Mouse (Mus musculus) MEL (cell line): ENCODE results near the gene Tnxb. TPM values are rescaled to one million over a fixed set of nuclear protein-coding genes. Genes with fewer than 3 reads are reported as not detected.

Source experiments
- DNase-seq: peaks from one replicate; pipeline ENCODE4 v3.0.0; 2011; ENCODE audit warnings: low read depth, low spot score
- H3K27ac ChIP-seq: 2 replicates; pipeline ENCODE4 v1.5.1; 2012; ENCODE audit warnings: low read depth, mild to moderate bottlenecking, control low read depth, low read length, moderate library complexity; ENCODE audit not compliant: control insufficient read depth
- H3K27me3 ChIP-seq, 2 experiments: fragments of 150-350 bp in 1 of 2; sonication (generic) in 1 of 2; 2 replicates each; pipeline ENCODE4 v1.6.1; 2012; ENCODE audit warnings: low read length in 2 of 2, mild to moderate bottlenecking in 2 of 2, improper control_type of control experiment in 1 of 2, moderate library complexity in 1 of 2; ENCODE audit not compliant: insufficient read depth in 2 of 2, control insufficient read depth in 1 of 2
- H3K36me3 ChIP-seq, 2 experiments: 2 replicates each; pipeline ENCODE4 v1.6.1; 2012 to 2014; ENCODE audit warnings: low read length in 2 of 2, improper control_type of control experiment in 1 of 2, inconsistent platforms in 1 of 2, mild to moderate bottlenecking in 1 of 2; ENCODE audit not compliant: insufficient read depth in 2 of 2, control insufficient read depth in 1 of 2
- H3K4me1 ChIP-seq, 2 experiments: fragments of 150-350 bp in 1 of 2; sonication (generic) in 1 of 2; 2 replicates each; pipeline ENCODE4 v1.6.1; 2012; ENCODE audit warnings: low read length in 2 of 2, improper control_type of control experiment in 1 of 2, mild to moderate bottlenecking in 1 of 2; ENCODE audit not compliant: insufficient read depth in 2 of 2, control insufficient read depth in 1 of 2
- H3K4me3 ChIP-seq, 2 experiments: fragments of 150-350 bp in 1 of 2; sonication (generic) in 1 of 2; 2 replicates each; pipeline ENCODE4 v1.5.1; 2012; ENCODE audit warnings: low read depth in 2 of 2, low read length in 2 of 2, mild to moderate bottlenecking in 2 of 2, moderate library complexity in 2 of 2, control low read depth in 1 of 2, improper control_type of control experiment in 1 of 2; ENCODE audit not compliant: control insufficient read depth in 1 of 2, insufficient read depth in 1 of 2
- H3K79me2 ChIP-seq: 2 replicates; pipeline ENCODE4 v1.6.1; 2012; ENCODE audit warnings: mild to moderate bottlenecking, low read length, moderate library complexity; ENCODE audit not compliant: control insufficient read depth, poor library complexity, insufficient read depth
- H3K9ac ChIP-seq: 2 replicates; pipeline ENCODE4 v1.6.1; 2012; ENCODE audit warnings: low read depth, mild to moderate bottlenecking, control low read depth, low read length, moderate library complexity; ENCODE audit not compliant: control insufficient read depth, poor library complexity, severe bottlenecking
- H3K9me3 ChIP-seq: fragments of 150-350 bp; sonication (generic); replicated peaks from 2 replicates; pipeline ENCODE4 v1.6.1; 2012; ENCODE audit warnings: mild to moderate bottlenecking, low read length, improper control_type of control experiment, moderate library complexity; ENCODE audit not compliant: insufficient read depth
- BHLHE40 ChIP-seq: IDR thresholded peaks from 2 replicates; pipeline ENCODE4 v1.6.1; 2012; ENCODE audit warnings: low read depth, mild to moderate bottlenecking, inconsistent platforms, low read length, improper control_type of control experiment, borderline replicate concordance
- CHD2 ChIP-seq: IDR thresholded peaks from 2 replicates; pipeline ENCODE4 v1.6.1; 2011; ENCODE audit warnings: low read length, improper control_type of control experiment
- ELF1 ChIP-seq: IDR thresholded peaks from 2 replicates; pipeline ENCODE4 v1.6.1; 2014; ENCODE audit warnings: low read depth, mild to moderate bottlenecking, inconsistent platforms, low read length, improper control_type of control experiment, moderate library complexity
- EP300 ChIP-seq, 2 experiments: IDR thresholded peaks; 2 replicates each; pipeline ENCODE4 v1.6.1; 2011; ENCODE audit warnings: improper control_type of control experiment in 2 of 2, low read length in 2 of 2, low read depth in 1 of 2, mild to moderate bottlenecking in 1 of 2
- ETS1 ChIP-seq: IDR thresholded peaks from 2 replicates; pipeline ENCODE4 v1.6.1; 2012; ENCODE audit warnings: low read depth, mild to moderate bottlenecking, inconsistent platforms, low read length, improper control_type of control experiment, moderate library complexity
- GABPA ChIP-seq: IDR thresholded peaks from 2 replicates; pipeline ENCODE4 v1.6.1; 2012; ENCODE audit warnings: low read depth, mild to moderate bottlenecking, inconsistent platforms, low read length, improper control_type of control experiment, moderate library complexity
- KAT2A ChIP-seq: conservative IDR thresholded peaks from 2 replicates; pipeline ENCODE4 v1.6.1; 2012; ENCODE audit warnings: low read depth, low read length, improper control_type of control experiment, inconsistent platforms
- MAFK ChIP-seq: IDR thresholded peaks from 2 replicates; pipeline ENCODE4 v1.6.1; 2011; ENCODE audit warnings: low read depth, mild to moderate bottlenecking, low read length, improper control_type of control experiment, borderline replicate concordance
- MAX ChIP-seq: IDR thresholded peaks from 2 replicates; pipeline ENCODE4 v1.6.1; 2011; ENCODE audit warnings: low read length, improper control_type of control experiment
- MEF2A ChIP-seq: IDR thresholded peaks from 2 replicates; pipeline ENCODE4 v1.6.1; 2014; ENCODE audit warnings: low read depth, mild to moderate bottlenecking, inconsistent platforms, low read length, improper control_type of control experiment; ENCODE audit not compliant: poor library complexity, insufficient replicate concordance, severe bottlenecking; ENCODE audit errors: extremely low read depth
- MXI1 ChIP-seq: IDR thresholded peaks from 2 replicates; pipeline ENCODE4 v1.6.1; 2011; ENCODE audit warnings: mild to moderate bottlenecking, low read depth, low read length, improper control_type of control experiment
- MYB ChIP-seq: IDR thresholded peaks from 2 replicates; pipeline ENCODE4 v1.6.1; 2011; ENCODE audit warnings: mild to moderate bottlenecking, low read depth, low read length, improper control_type of control experiment
- MYC ChIP-seq: IDR thresholded peaks from 2 replicates; pipeline ENCODE4 v1.6.1; 2011; ENCODE audit warnings: low read depth, mild to moderate bottlenecking, low read length, improper control_type of control experiment, moderate library complexity
- NELFE ChIP-seq: IDR thresholded peaks from 2 replicates; pipeline ENCODE4 v1.6.1; 2011; ENCODE audit warnings: low read depth, low read length, improper control_type of control experiment
- NRF1 ChIP-seq: IDR thresholded peaks from 2 replicates; pipeline ENCODE4 v1.6.1; 2014; ENCODE audit warnings: low read depth, mild to moderate bottlenecking, inconsistent platforms, low read length, improper control_type of control experiment, moderate library complexity; ENCODE audit not compliant: poor library complexity, insufficient read depth, severe bottlenecking
- POLR2AphosphoS2 ChIP-seq: IDR thresholded peaks from 2 replicates; pipeline ENCODE4 v1.6.1; 2011; ENCODE audit warnings: low read length, improper control_type of control experiment
- POLR2AphosphoS5 ChIP-seq: IDR thresholded peaks from 2 replicates; pipeline ENCODE4 v1.6.1; 2012; ENCODE audit warnings: low read depth, borderline replicate concordance, mild to moderate bottlenecking, inconsistent platforms, low read length, moderate library complexity, mixed read lengths
- RAD21 ChIP-seq: IDR thresholded peaks from 2 replicates; pipeline ENCODE4 v1.6.1; 2011; ENCODE audit warnings: mild to moderate bottlenecking, low read depth, low read length, improper control_type of control experiment
- RCOR1 ChIP-seq: IDR thresholded peaks from 2 replicates; pipeline ENCODE4 v1.6.1; 2012; ENCODE audit warnings: low read depth, mild to moderate bottlenecking, inconsistent platforms, low read length, improper control_type of control experiment
- TBP ChIP-seq: IDR thresholded peaks from 2 replicates; pipeline ENCODE4 v1.8.0; 2011; ENCODE audit warnings: low read depth, low read length, improper control_type of control experiment
- TCF12 ChIP-seq: IDR thresholded peaks from 2 replicates; pipeline ENCODE4 v1.6.1; 2014; ENCODE audit warnings: low read depth, mild to moderate bottlenecking, inconsistent platforms, low read length, improper control_type of control experiment, moderate library complexity
- UBTF ChIP-seq: IDR thresholded peaks from 2 replicates; pipeline ENCODE4 v1.6.1; 2012; ENCODE audit warnings: low read depth, mild to moderate bottlenecking, inconsistent platforms, low read length, improper control_type of control experiment, moderate library complexity, borderline replicate concordance; ENCODE audit not compliant: insufficient read depth
- USF2 ChIP-seq, 2 experiments: IDR thresholded peaks; 2 replicates each; pipeline ENCODE4 v1.6.1; 2011 to 2012; ENCODE audit warnings: improper control_type of control experiment in 2 of 2, low read length in 2 of 2, borderline replicate concordance in 1 of 2, inconsistent platforms in 1 of 2, low read depth in 1 of 2, mild to moderate bottlenecking in 1 of 2; ENCODE audit not compliant: insufficient read depth in 1 of 2
- ZC3H11A ChIP-seq: IDR thresholded peaks from 2 replicates; pipeline ENCODE4 v1.6.1; 2012; ENCODE audit warnings: low read depth, mild to moderate bottlenecking, inconsistent platforms, low read length, improper control_type of control experiment
- ZKSCAN1 ChIP-seq: IDR thresholded peaks from 2 replicates; pipeline ENCODE4 v1.6.1; 2012; ENCODE audit warnings: low read depth, mild to moderate bottlenecking, inconsistent platforms, low read length, improper control_type of control experiment, moderate library complexity
- ZMIZ1 ChIP-seq: IDR thresholded peaks from 2 replicates; pipeline ENCODE4 v1.6.1; 2012; ENCODE audit warnings: low read depth, mild to moderate bottlenecking, inconsistent platforms, low read length, improper control_type of control experiment, moderate library complexity
- polyA plus RNA-seq, 2 experiments: library from polyadenylated mRNA; stranded (reverse) in 1 of 2; unstranded in 1 of 2; fragments of >175 nt in 1 of 2; fragments of >200 nt in 1 of 2; gene quantifications; 2 replicates each; pipeline versions ENCODE4 v1.2.1 to v1.2.4; 2012; ENCODE audit warnings: low replicate concordance in 2 of 2, low read depth in 1 of 2; ENCODE audit not compliant: insufficient read length in 2 of 2, insufficient read depth in 1 of 2, missing spikeins in 1 of 2
- total RNA-seq: library from RNA; depleted of rRNA; stranded (reverse); fragments of 300-350 nt; gene quantifications from 2 replicates; pipeline ENCODE4 v1.2.3, GENCODE M21; 2012

Gene Tnxb
- total and polyA plus RNA-seq, 3 experiments = 0.27 to 0.28 TPM; not detected in 1

GRCm38 (mm10) chr17:34639461-34640255 lies 30.7 kb upstream of the Tnxb start:
- no peak for DNase-seq
- Histone ChIP-seq H3K4me1 (peaks cover 0 to 13% of the 10 kb centered on the region in 2 experiments; a peak in 2 of 4 replicates), H3K9ac (no peak overlapping the region), H3K27me3 (peaks cover 5 to 12% of the 10 kb centered on the region in 2 experiments; a peak in 3 of 4 replicates), H3K9me3 (no peaks in the 10 kb centered on the region), H3K79me2 (no peaks in the 10 kb centered on the region), H3K27ac (no peak overlapping the region), H3K4me3 (no peak overlapping the region), H3K36me3 (peaks cover 0 to 4% of the 10 kb centered on the region in 2 experiments; a peak in 1 of 4 replicates)
- TF ChIP-seq MEF2A (no peak), NRF1 (no peak), NELFE (no peak), TBP (no peak), MXI1 (no peak), ETS1 (no peak), ZC3H11A (no peak), MYB (no peak), ZKSCAN1 (no peak), MAFK (no peak), USF2 (IDR thresholded peaks at IDR 0.05; ENCODE audit: borderline replicate concordance in 1 of 2, insufficient read depth in 1 of 2, low read depth in 1 of 2, low read length in 2 of 2) (no peak), CHD2 (no peak), RCOR1 (no peak), EP300 (IDR thresholded peaks at IDR 0.05; ENCODE audit: low read depth in 1 of 2, low read length in 2 of 2) (no peak)

GRCm38 (mm10) chr17:34640778-34641601 lies 29.3 kb upstream of the Tnxb start:
- no peak overlapping the region for H3K27ac ChIP-seq
- H3K27me3 ChIP-seq = peaks cover 5 to 12% of the 10 kb centered on the region in 2 experiments; a peak in 3 of 4 replicates
- peaks cover 0 to 7% of the 10 kb centered on the region in 2 experiments; a peak in 2 of 4 replicates for H3K36me3 ChIP-seq
- peaks cover 0 to 12% of the 10 kb centered on the region in 2 experiments; a peak in 2 of 4 replicates for H3K4me1 ChIP-seq
- H3K79me2 ChIP-seq = no peaks in the 10 kb centered on the region
- no peak for DNase-seq
- H3K4me3 ChIP-seq = no peak overlapping the region
- H3K9me3 ChIP-seq = no peaks in the 10 kb centered on the region
- no peak overlapping the region for H3K9ac ChIP-seq
- TF ChIP-seq EP300 (IDR thresholded peaks at IDR 0.05; ENCODE audit: low read depth in 1 of 2, low read length in 2 of 2) (no peak), POLR2AphosphoS5 (no peak), ELF1 (no peak), RCOR1 (no peak), KAT2A (no peak), TCF12 (no peak), GABPA (no peak), NELFE (no peak), MYC (no peak), MAX (no peak), BHLHE40 (no peak), MYB (no peak), POLR2AphosphoS2 (no peak), RAD21 (no peak), ZMIZ1 (no peak), UBTF (no peak), ETS1 (no peak), MEF2A (no peak)
